Mouse (Mus musculus) liver, embryonic 16.5 days (tissue): ENCODE results near the gene Capn13. TPM values are rescaled to one million over a fixed set of nuclear protein-coding genes. Genes with fewer than 3 reads are reported as not detected.
A peak's percentile ranks its signal among the peaks of the same experiment; 100 is the strongest.

Source experiments
- ATAC-seq: fragments of 200-750 bp; cut with Nextera tagmentation; 2 replicates; pipeline ENCODE4 v1.8.0; 2017; ENCODE audit warnings: low read depth, mild to moderate bottlenecking, moderate number of reproducible peaks, moderate library complexity
- H3K27ac ChIP-seq: fragments of 300-500 bp; sonication (generic); 2 replicates; pipeline ENCODE4 v1.5.1; 2014; ENCODE audit warnings: mild to moderate bottlenecking, low read length
- H3K27me3 ChIP-seq: fragments of 300-500 bp; sonication (generic); 2 replicates; pipeline ENCODE4 v1.6.1; 2014; ENCODE audit warnings: low read depth, low read length, mixed read lengths; ENCODE audit not compliant: control insufficient read depth, insufficient read depth
- H3K36me3 ChIP-seq: fragments of 300-500 bp; sonication (generic); 2 replicates; pipeline ENCODE4 v1.6.1; 2014; ENCODE audit warnings: mild to moderate bottlenecking; ENCODE audit not compliant: control insufficient read depth, insufficient read depth
- H3K4me1 ChIP-seq: fragments of 300-500 bp; sonication (generic); 2 replicates; pipeline ENCODE4 v1.6.1; 2014; ENCODE audit warnings: low read depth, low read length, mixed read lengths; ENCODE audit not compliant: control insufficient read depth
- H3K4me2 ChIP-seq: fragments of 300-500 bp; sonication (generic); 2 replicates; pipeline ENCODE4 v1.6.1; 2014; ENCODE audit warnings: low read depth, low read length, mixed read lengths
- H3K4me3 ChIP-seq: fragments of 300-500 bp; sonication (generic); 2 replicates; pipeline ENCODE4 v1.5.1; 2014; ENCODE audit warnings: low read depth, mild to moderate bottlenecking, low read length
- H3K9ac ChIP-seq: fragments of 300-500 bp; sonication (generic); 2 replicates; pipeline ENCODE4 v1.6.1; 2014; ENCODE audit warnings: low read depth, low read length
- H3K9me3 ChIP-seq: fragments of 300-500 bp; sonication (generic); replicated peaks from 2 replicates; pipeline ENCODE4 v1.6.1; 2016; ENCODE audit warnings: low read length; ENCODE audit not compliant: control insufficient read depth
- WGBS: fragments of 180-500 bp; shearing (Covaris S2); extraction: QIAGEN DNeasy Blood & Tissue Kit; methylation state at CpG from one replicate; pipeline ENCODE4 v1.1.7; 2014; ENCODE audit not compliant: insufficient replicate concordance; 5-methylcytosine and 5-hydroxymethylcytosine counted together
- polyA plus RNA-seq: library from polyadenylated mRNA; unstranded; fragments of >200 nt; fragmentation: Nextera tagmentation; extraction: Ambion mirVana; gene quantifications from 2 replicates; pipeline ENCODE4 v1.2.1, GENCODE M21; 2015

The Capn13 gene
- polyA plus RNA-seq, 1 experiment from 2014 or later: not detected

GRCm38 (mm10) chr17:73314786-73315185, 85.9 kb downstream of the Capn13 start:
- Histone ChIP-seq H3K4me3 (no peak overlapping the region), H3K4me1 (no peaks in the 10 kb centered on the region)
- 73% methylated on average over 13 of the region's 13 CpGs for WGBS

DNA sequence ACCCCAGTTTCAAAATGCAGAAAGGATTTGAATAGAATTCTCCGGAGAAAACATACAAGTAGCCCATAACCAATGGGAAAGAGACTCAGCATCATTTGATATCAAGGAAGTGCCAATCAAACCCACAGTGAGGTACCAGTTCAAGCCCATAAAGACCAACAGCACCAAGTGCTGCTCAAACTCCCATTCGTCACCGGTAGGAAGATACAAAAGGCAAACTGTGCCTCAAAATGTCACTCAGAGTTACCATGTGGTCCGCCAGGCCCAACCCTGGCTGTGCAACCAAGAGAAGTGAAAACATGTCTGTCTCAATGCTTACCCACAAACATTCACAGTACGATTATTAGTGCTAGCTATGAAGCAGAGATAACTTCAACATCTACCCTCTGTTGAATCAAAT, 89.2 kb downstream of the Capn13 start:
- no peak overlapping the region for H3K27ac ChIP-seq
- no peaks in the 10 kb centered on the region for H3K9me3 ChIP-seq
- ATAC-seq: no peak
- 64% methylated on average over 5 of the region's 5 CpGs for WGBS
- H3K27me3 ChIP-seq: no peaks in the 10 kb centered on the region
- H3K4me2 ChIP-seq: no peak overlapping the region
- H3K4me1 ChIP-seq: no peaks in the 10 kb centered on the region
- H3K4me3 ChIP-seq: no peak overlapping the region
- no peak overlapping the region for H3K9ac ChIP-seq
- no peaks in the 10 kb centered on the region for H3K36me3 ChIP-seq

More at GRCm38 (mm10) chr17:73314786-73315185, 85.9 kb downstream of the Capn13 start:
- H3K27ac ChIP-seq: no peak overlapping the region
- no peak for ATAC-seq
- H3K4me2 ChIP-seq: no peak overlapping the region
- no peaks in the 10 kb centered on the region for H3K9me3 ChIP-seq
- no peaks in the 10 kb centered on the region for H3K27me3 ChIP-seq
- no peaks in the 10 kb centered on the region for H3K36me3 ChIP-seq
- no peak overlapping the region for H3K9ac ChIP-seq

DNA sequence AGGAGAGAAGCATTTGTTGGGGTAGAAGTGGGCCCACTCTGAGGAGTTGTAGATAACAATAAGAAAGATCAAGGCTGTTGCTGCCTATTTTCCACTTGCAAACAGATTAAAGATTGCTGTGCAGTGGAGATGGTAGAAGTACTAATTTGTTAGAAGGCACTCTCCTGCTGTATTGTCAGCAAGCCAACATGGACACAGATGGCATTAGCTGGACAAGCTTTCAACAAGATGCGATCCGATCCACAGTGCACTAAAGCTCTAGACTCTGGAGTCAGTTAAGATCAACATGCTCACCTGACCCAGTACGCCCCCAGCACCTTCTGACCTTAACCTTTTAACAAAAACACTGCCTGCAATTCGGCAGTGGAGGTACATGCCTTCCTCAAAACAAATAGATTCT, 92.0 kb downstream of the Capn13 start:
- no peak overlapping the region for H3K4me3 ChIP-seq
- no peaks in the 10 kb centered on the region for H3K9me3 ChIP-seq
- 66% methylated on average over 4 of the region's 4 CpGs for WGBS
- no peaks in the 10 kb centered on the region for H3K36me3 ChIP-seq
- H3K9ac ChIP-seq: no peak overlapping the region
- H3K27me3 ChIP-seq: peaks cover 3% of the 10 kb centered on the region; the same call in 1 of the 2 replicates
- no peak for ATAC-seq
- no peak overlapping the region for H3K4me2 ChIP-seq
- H3K27ac ChIP-seq: no peak overlapping the region
- no peaks in the 10 kb centered on the region for H3K4me1 ChIP-seq

DNA sequence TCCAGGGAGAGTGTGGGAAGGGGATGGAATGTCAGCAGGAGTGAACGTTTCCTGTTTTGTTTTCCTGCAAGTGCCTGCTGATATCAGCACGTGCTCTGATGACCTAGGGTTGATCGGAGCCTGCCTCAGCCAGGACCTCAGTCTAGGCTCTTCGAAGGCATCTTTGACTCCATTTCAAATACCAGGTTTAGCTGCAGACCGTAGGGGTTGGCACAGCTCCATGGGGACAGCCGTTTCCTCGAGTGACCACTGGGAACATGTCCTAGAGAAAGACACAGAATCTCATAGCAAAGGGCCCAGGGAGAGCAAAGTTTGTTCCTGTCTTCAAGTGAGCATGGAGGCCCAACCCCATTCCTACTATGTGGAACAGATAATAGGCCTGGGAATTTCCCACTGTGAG, 94.0 kb downstream of the Capn13 start:
- WGBS: 32% methylated on average over 7 of the region's 7 CpGs
- no peaks in the 10 kb centered on the region for H3K9me3 ChIP-seq

DNA sequence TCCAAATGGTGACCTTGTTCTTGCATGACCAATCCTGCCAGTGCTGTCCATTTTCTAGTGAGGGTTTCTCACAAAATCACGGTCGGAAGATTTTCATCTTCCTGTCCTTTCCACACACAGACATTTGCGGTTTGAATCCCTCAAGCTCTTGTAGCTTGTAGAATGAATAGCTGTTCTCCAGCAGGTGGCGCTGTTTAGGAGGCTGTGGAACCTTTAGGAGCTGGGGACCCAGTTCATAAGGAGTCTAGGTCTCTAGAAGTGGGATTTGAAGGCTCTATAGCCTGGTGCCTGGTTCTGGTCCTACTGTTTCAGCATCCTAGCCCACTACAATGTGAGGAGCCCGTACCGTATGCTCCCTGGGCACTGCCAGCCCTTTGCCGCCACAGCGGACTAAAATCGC, 95.0 kb downstream of the Capn13 start:
- H3K9ac ChIP-seq: no peak overlapping the region
- 48% methylated on average over 9 of the region's 9 CpGs for WGBS
- peaks cover 3% of the 10 kb centered on the region; the same call in 1 of the 2 replicates for H3K27me3 ChIP-seq
- ATAC-seq: no peak
- no peaks in the 10 kb centered on the region for H3K4me1 ChIP-seq
- H3K9me3 ChIP-seq: no peaks in the 10 kb centered on the region
- no peak overlapping the region for H3K4me3 ChIP-seq
- no peaks in the 10 kb centered on the region for H3K36me3 ChIP-seq
- no peak overlapping the region for H3K27ac ChIP-seq
- no peak overlapping the region for H3K4me2 ChIP-seq

More for the DNA sequence above, 94.0 kb downstream of the Capn13 start:
- Histone ChIP-seq H3K4me1 (no peaks in the 10 kb centered on the region), H3K4me2 (no peak overlapping the region), H3K27ac (no peak overlapping the region), H3K27me3 (peaks cover 3% of the 10 kb centered on the region; the same call in 1 of the 2 replicates), H3K9ac (no peak overlapping the region), H3K36me3 (no peaks in the 10 kb centered on the region), H3K4me3 (no peak overlapping the region)
- no peak for ATAC-seq

DNA sequence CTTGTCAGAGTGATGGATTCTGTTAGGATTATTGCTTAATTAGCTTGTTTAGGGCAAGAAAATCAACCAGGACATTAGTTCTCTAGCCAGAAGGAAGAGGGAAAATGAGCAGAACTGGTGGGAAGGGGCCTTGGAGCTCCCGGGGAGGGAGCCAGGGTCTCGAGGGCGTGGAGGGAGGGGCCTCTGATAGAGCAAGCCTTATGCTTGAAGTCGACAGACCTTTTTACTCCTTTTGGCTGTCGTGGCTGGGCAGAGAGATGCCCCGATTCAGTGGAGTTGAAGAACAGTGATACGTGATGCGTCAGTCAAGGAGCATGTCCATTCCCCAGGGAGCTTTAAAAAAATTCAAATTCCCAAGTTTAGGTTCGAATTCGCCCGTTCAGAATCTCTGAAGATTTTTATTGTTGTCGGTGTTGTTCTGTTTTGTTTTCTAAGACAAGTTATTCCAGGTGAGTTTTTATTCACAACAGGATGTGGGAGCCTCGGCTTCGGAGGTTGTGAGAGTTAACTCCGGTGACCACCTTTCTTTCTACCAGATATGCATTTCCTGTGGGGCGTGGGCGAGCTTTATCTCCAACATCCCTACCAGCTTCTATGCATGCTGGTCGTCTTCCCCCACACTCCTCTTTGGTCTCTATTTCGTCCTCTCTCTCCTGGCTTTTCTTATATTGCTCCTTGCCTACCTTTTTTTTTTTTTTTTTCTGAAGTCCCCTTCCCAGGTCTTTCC, 96.4 kb downstream of the Capn13 start:
- no peak for ATAC-seq
- H3K27ac ChIP-seq: no peak overlapping the region
- 25% methylated on average over 19 of the region's 19 CpGs for WGBS

DNA sequence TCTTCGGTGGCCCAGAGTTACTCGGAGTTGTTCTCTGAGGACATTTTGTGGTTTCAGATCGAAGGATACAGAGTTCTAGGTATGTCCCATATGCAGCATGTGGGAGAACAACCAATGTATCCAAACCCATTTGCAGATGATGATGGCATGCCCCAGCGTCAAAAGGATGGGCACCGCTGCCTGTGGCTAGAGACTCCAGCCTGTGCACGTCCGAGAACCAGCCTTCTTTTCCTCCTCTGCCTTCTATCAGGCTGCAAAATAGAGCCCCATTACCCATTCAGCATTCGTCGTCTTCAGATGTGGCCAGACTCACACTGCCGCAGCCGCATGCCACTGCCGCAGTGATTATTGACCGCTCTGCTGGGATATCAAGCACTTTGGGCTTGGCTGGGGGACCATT, 97.0 kb downstream of the Capn13 start:
- WGBS: 53% methylated on average over 13 of the region's 13 CpGs
- H3K4me1 ChIP-seq: no peaks in the 10 kb centered on the region
- ATAC-seq: no peak
- no peaks in the 10 kb centered on the region for H3K36me3 ChIP-seq
- H3K9ac ChIP-seq: no peak overlapping the region
- no peak overlapping the region for H3K4me2 ChIP-seq
- H3K27me3 ChIP-seq: peaks cover 3% of the 10 kb centered on the region; the same call in 1 of the 2 replicates
- no peak overlapping the region for H3K4me3 ChIP-seq
- no peak overlapping the region for H3K27ac ChIP-seq
- H3K9me3 ChIP-seq: no peaks in the 10 kb centered on the region

More for the DNA sequence above, 96.4 kb downstream of the Capn13 start:
- Histone ChIP-seq H3K9me3 (no peaks in the 10 kb centered on the region), H3K4me3 (no peak overlapping the region), H3K36me3 (no peaks in the 10 kb centered on the region), H3K4me1 (no peaks in the 10 kb centered on the region), H3K4me2 (no peak overlapping the region), H3K9ac (no peak overlapping the region), H3K27me3 (peaks cover 3% of the 10 kb centered on the region; the same call in 1 of the 2 replicates)

DNA sequence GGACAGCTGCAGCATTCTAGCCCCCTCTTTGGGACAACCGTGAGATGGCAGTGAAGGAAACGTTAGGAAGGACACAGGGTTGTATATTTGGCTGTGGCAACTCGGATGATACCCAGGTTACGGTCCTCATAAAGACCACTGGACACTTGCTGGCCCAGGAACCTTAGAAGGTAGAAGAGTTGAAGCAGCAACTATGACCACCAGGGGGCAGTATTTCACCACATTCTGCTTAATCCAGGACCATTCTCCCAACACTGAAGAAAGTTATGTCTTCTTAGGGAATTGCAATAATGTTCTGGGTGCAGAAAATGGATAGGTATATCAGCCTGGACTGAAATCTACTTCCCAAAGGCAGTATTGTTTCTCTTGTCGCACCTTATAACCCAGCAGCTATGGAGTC, 97.4 kb downstream of the Capn13 start:
- Histone ChIP-seq H3K4me1 (no peaks in the 10 kb centered on the region), H3K9me3 (no peaks in the 10 kb centered on the region), H3K4me2 (no peak overlapping the region), H3K9ac (no peak overlapping the region), H3K27ac (no peak overlapping the region), H3K4me3 (no peak overlapping the region), H3K27me3 (peaks cover 3% of the 10 kb centered on the region; the same call in 1 of the 2 replicates), H3K36me3 (no peaks in the 10 kb centered on the region)
- 20% methylated on average over 5 of the region's 5 CpGs for WGBS
- ATAC-seq: no peak

DNA sequence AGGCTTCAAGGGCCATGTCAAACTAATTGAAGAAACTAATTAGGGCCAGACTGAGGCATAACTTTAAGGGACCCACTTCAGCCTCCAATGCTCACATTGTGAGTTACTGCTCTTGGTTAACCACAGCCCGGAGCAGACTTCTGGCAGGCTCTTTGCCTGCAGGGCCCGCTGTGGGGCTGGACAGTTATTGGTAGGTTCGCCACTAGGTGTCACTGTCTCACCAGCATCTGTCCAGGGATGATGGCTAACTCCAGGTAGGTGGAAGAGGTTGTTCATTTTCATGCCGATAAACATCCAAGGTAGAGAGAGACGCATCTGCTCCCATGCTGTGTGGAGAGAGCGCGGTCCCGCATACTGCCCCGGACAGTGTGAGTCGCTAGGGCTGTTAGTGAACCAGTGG, 98.6 kb downstream of the Capn13 start:
- no peak overlapping the region for H3K27ac ChIP-seq
- H3K9me3 ChIP-seq: no peaks in the 10 kb centered on the region
- peaks cover 3% of the 10 kb centered on the region; the same call in 1 of the 2 replicates for H3K27me3 ChIP-seq
- H3K9ac ChIP-seq: no peak overlapping the region
- no peaks in the 10 kb centered on the region for H3K4me1 ChIP-seq
- WGBS: 7% methylated on average over 10 of the region's 10 CpGs
- H3K4me3 ChIP-seq: no peak overlapping the region
- H3K36me3 ChIP-seq: no peaks in the 10 kb centered on the region
- ATAC-seq: peak; percentile 53
- H3K4me2 ChIP-seq: no peak overlapping the region
